Mouse (Mus musculus) thymus, adult 2 months (tissue): Measurements from ENCODE around the gene Avpi1. TPM values are rescaled to one million over a fixed set of nuclear protein-coding genes. Genes with fewer than 3 reads are reported as not detected.

Experiments
- DNase-seq: peaks from one replicate; pipeline ENCODE4 v3.0.0; 2021
- H3K27ac ChIP-seq: fragments of 200-500 bp; 2 replicates; pipeline ENCODE4 v1.5.1; 2012; ENCODE audit warnings: low read length, control low read depth; ENCODE audit not compliant: control insufficient read depth, insufficient read depth
- H3K27me3 ChIP-seq: fragments of 200-500 bp; 2 replicates; pipeline ENCODE4 v1.6.1; 2012; ENCODE audit warnings: mild to moderate bottlenecking, low read length, moderate library complexity, mixed read lengths; ENCODE audit not compliant: control insufficient read depth, insufficient read depth
- H3K36me3 ChIP-seq: fragments of 200-500 bp; 2 replicates; pipeline ENCODE4 v1.6.1; 2012; ENCODE audit warnings: mild to moderate bottlenecking, low read length, moderate library complexity; ENCODE audit not compliant: control insufficient read depth, insufficient read depth
- H3K4me1 ChIP-seq: fragments of 200-500 bp; replicated peaks from 2 replicates; pipeline ENCODE4 v1.6.1; 2012; ENCODE audit warnings: low read length; ENCODE audit not compliant: control insufficient read depth, insufficient read depth
- H3K4me3 ChIP-seq: fragments of 200-500 bp; 2 replicates; pipeline ENCODE4 v1.5.1; 2012; ENCODE audit warnings: mild to moderate bottlenecking, low read length, control low read depth, moderate library complexity; ENCODE audit not compliant: control insufficient read depth, insufficient read depth
- CTCF ChIP-seq: fragments of 200-500 bp; IDR thresholded peaks from 2 replicates; pipeline ENCODE4 v1.5.1; 2012; ENCODE audit warnings: mild to moderate bottlenecking, control low read depth, low read length, moderate library complexity, borderline replicate concordance; ENCODE audit not compliant: control insufficient read depth, poor library complexity, insufficient read depth; ENCODE audit errors: extremely low read depth
- POLR2A ChIP-seq: fragments of 200-500 bp; IDR thresholded peaks from 2 replicates; pipeline ENCODE4 v1.6.1; 2012; ENCODE audit warnings: mild to moderate bottlenecking, low read length, control low read depth, moderate library complexity; ENCODE audit not compliant: control insufficient read depth, poor library complexity, insufficient read depth; ENCODE audit errors: extremely low read depth
- WGBS: fragments of 180-500 bp; shearing (Covaris S2); methylation state at CpG from one replicate; pipeline ENCODE4 v1.1.7; 2018; 5-methylcytosine and 5-hydroxymethylcytosine counted together
- polyA plus RNA-seq: library from polyadenylated mRNA; depleted of rRNA; stranded (reverse); fragments of >200 nt; gene quantifications from 2 replicates; pipeline ENCODE4 v1.2.3, GENCODE M21; 2012; rRNA removed

Avpi1 gene
- polyA plus RNA-seq, result 13.0 and 15.9 TPM in 2 replicates

DNA sequence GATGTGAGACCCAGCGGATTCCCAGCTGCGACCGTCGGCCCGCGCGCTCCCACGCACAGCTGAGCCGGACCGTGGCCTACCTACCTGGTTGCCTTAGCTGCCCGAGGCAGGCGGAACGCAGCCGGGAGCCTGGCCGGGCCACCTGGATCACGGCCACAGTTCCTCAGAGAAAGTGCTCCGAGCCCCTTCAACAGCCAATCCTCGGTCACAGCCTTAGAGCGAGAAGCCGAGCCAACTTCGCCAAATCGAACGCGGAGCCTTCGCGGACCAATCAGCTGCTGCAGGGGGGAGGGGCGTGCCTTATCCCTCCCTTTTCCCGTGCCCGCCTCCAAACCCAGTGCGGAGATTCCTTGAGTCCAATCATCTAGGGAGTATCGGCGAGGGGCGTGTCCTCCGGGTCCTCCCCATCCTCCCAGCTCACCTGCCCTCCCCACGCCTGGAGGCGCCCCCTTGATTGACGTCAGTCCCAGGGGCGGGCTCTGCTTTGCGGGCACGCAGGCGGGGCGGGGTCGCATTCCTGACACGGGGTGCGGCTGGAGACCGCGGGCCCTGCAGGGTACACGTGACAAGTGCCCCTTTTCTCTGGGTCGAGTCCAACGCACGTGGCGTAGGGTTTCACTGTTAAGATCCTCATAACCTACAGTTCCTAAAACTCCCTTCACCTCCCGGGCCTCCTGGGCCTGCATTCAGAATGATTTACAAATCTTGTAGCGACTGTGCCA is at the start of gene Avpi1:
Gene Avpi1 (minus strand): TSS at position 273 of the 722 bp plus-strand sequence.
- under 1% methylated on average over 54 of the region's 54 CpGs for WGBS
- peaks cover 17% of the 10 kb centered on the region for H3K4me1 ChIP-seq
- H3K27ac ChIP-seq, result peak within 1 kb of the TSS; percentile 46
- H3K27me3 ChIP-seq, result no peaks in the 10 kb centered on the region
- TF ChIP-seq POLR2A (peak; percentile 31; the same call in 1 of the 2 replicates), CTCF (peak; percentile 65; the same call in 1 of the 2 replicates)
- H3K4me3 ChIP-seq, result peak within 1 kb of the TSS; percentile 61
- DNase-seq, result peak; percentile 96
- H3K36me3 ChIP-seq, result no peaks in the 10 kb centered on the region

DNA sequence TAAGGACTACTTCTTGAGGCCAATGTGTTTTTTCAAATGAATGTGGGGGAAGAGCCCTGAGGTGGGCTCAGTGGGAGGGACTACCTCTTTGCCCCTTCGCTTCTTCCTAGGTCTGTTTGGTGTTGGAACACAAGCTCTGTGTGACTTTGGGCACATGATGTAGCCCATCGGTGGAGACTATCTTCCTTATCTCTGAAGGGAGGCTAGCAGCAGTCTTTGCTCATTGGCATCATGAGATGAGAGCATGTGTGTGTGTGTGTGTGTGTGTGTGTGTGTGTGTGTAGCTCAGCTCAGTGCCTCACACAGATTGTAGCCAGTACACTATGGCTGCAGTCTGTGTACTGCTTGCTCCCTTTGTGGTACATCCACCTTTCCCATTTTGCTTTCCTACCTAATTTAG is 48.6 kb upstream of the Avpi1 start:
- no peak overlapping the region for H3K27ac ChIP-seq
- TF ChIP-seq POLR2A (no peak), CTCF (no peak)
- DNase-seq, result no peak
- H3K27me3 ChIP-seq, result no peaks in the 10 kb centered on the region
- no peak overlapping the region for H3K4me3 ChIP-seq
- peaks cover 9% of the 10 kb centered on the region for H3K36me3 ChIP-seq
- 93% methylated on average over 2 of the region's 2 CpGs for WGBS
- no peaks in the 10 kb centered on the region for H3K4me1 ChIP-seq

DNA sequence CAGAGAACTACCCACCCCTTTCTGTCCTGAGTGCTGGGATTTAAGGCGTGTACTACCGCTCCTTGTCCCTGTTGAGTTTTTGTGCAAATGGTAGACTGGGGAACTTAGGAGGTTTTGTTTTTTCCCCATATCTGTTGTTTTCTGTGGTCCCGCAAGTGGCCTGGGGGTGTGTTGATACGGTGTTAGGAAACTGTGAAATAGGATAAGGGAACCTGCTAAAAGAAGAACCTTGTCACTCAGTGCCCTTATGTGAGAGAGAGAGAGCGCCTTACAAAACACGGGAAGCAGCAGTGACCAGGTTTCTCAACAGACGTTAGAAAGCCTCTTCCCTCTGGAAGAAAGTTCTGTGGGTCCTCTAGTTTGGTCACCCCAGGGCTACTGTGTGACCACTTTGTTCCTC is 48.0 kb upstream of the Avpi1 start:
- no peaks in the 10 kb centered on the region for H3K4me1 ChIP-seq
- 91% methylated on average over 7 of the region's 7 CpGs for WGBS
- no peak overlapping the region for H3K27ac ChIP-seq
- H3K27me3 ChIP-seq, result no peaks in the 10 kb centered on the region
- DNase-seq, result no peak
- H3K4me3 ChIP-seq, result no peak overlapping the region
- H3K36me3 ChIP-seq, result peaks cover 9% of the 10 kb centered on the region
- no peak for TF ChIP-seq POLR2A
- no peak for TF ChIP-seq CTCF

DNA sequence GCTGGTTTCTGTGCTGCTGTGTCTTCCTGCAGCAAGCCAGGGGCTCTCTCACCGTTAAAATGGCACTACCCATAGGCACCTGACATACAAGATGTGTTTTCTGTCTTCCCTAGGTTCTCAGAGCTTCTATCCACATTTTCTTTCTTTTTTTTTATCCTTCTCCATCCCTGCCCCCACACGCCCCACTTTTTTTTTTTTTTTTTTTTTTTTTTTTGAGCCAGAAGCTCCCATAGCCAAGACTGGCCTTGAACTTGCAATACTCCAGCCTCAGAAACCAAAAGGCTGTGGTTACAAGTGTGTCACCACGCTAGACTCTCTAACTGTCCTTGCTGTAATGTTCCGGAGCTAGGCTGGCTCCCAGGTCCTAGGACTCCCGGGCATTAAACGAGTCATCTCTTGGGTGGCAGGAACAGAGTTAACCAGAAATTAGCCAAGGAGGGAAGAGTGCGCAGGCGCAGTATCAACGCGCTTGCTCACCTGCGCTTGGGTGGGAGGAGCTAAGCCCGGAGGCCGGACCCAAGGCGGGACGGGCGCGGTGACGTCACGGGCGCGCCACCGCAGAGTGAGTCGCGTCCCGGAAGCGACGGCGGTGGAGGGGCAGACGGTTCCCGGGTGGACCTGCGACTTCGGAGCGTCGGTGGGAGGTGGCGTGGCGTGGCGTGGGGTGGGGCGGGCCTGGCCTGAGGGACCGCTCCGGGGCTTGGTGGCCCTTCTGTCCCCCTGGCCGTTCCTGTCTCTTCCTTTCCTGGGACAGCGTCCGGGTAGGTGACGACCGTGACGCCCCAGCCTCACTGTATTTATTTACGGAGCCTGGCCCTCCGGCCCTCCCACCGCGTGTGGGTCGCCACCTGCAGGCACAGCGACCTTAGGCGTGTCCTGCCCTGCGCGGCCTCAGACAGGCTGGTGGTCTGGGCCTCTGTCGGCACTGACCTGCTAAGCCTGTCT is 41.4 kb upstream of the Avpi1 start:
- Histone ChIP-seq H3K36me3 (no peaks in the 10 kb centered on the region), H3K27me3 (no peaks in the 10 kb centered on the region), H3K27ac (no peak overlapping the region), H3K4me3 (peak overlapping the region; percentile 65), H3K4me1 (peaks cover 6% of the 10 kb centered on the region)
- WGBS, result 2% methylated on average over 55 of the region's 56 CpGs
- peak; percentile 95 for DNase-seq
- TF ChIP-seq POLR2A (peak; percentile 91), CTCF (0 out of 2 replicates have a peak, but pooled peaks have one; percentile 35)

DNA sequence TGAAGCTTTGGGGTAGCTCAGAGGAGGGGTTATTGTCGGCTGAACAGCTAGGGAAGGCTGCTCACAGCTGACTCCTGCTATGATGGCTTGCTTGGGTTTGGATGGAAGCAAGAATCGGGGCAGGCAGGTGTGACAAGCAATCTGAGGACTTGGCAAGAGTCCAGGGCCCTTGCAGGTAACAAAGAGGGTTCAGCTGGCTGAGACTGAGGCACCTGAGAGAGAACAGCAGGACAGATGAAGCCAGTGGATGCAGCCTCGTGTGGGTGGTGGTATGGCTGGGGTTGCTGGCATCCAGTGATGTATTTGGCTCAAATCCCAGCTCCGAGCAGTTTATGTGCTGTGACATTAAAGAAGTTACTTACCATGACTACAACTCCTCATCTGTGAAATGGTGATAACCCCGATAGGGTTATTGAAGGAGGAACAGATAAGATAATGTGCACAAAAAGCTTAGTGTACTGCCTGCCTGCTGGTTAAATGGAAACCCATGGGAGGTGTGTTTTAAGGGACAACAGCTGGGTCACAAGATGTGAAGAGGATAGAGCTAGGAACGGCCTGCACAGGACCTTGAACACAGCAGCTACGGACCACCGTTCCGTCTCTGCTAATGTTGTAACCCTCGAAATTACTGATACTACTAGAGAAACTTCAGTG is 40.6 kb upstream of the Avpi1 start:
- no peak for TF ChIP-seq POLR2A
- TF ChIP-seq CTCF, result no peak
- Histone ChIP-seq H3K4me3 (no peak overlapping the region), H3K36me3 (no peaks in the 10 kb centered on the region), H3K27me3 (no peaks in the 10 kb centered on the region), H3K27ac (no peak overlapping the region), H3K4me1 (peaks cover 6% of the 10 kb centered on the region)
- WGBS, result 82% methylated on average over 10 of the region's 10 CpGs
- DNase-seq, result no peak

DNA sequence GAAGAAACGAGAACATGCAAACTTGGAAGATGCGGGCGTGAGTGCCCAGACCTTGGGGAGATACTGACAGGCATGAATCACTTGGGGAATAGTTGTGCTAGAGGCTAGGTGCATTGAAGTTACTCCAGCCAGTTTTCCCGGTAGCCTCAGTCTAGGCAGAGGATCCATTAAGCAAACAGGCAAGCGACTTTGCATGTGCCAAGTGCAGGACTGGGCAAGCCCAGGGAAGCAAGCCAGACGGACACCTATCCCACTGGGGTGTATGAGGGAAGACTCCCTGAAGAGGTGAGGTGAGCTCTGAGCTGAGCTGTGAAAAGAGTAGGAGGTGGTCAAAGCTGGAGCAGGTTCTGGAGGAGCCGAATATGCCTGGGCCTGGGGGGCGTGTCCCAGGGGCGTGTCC is 38.6 kb upstream of the Avpi1 start:
- H3K27me3 ChIP-seq, result no peaks in the 10 kb centered on the region
- 90% methylated on average over 9 of the region's 9 CpGs for whole genome bisulfite sequencing
- no peak overlapping the region for H3K4me3 ChIP-seq
- no peak for DNase-seq
- H3K27ac ChIP-seq, result no peak overlapping the region
- TF ChIP-seq POLR2A (no peak), CTCF (no peak)
- H3K36me3 ChIP-seq, result no peaks in the 10 kb centered on the region
- peaks cover 6% of the 10 kb centered on the region for H3K4me1 ChIP-seq

DNA sequence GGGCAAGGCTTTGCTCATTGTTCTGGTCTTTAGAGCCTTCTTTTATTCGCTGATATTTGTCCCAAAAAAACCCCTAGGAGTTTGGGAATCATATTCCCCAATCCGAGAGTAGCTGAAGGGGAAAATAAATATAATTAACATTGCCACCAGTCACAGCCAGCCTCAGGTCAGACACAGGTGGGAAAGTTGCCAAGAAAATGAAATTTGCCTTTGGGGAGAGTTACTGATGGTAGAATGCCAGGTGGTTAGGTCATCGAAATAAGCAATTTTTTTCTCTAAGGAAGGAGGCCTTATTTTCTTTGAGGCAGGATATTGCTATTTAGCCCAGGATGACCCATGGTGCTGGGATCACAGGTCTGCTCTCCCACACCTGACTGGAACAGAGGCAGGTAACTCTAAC is 37.9 kb upstream of the Avpi1 start:
- H3K27me3 ChIP-seq, result no peaks in the 10 kb centered on the region
- H3K4me3 ChIP-seq, result no peak overlapping the region
- no peaks in the 10 kb centered on the region for H3K36me3 ChIP-seq
- WGBS, result 56% methylated on average over 3 of the region's 3 CpGs
- H3K4me1 ChIP-seq, result peaks cover 6% of the 10 kb centered on the region
- TF ChIP-seq CTCF, result no peak
- TF ChIP-seq POLR2A, result no peak
- no peak overlapping the region for H3K27ac ChIP-seq
- no peak for DNase-seq
